Mouse (Mus musculus): ENCODE measurements around the gene Parn. TPM values are rescaled to one million over a fixed set of nuclear protein-coding genes. Genes with fewer than 3 reads are reported as not detected.
"Not testable (repeated sequence)": the region's sequence is repeated elsewhere in the genome, so short reads cannot be mapped to it uniquely, and the experiment has no call there.

Gene Parn
- total and polyA plus RNA-seq, 2 experiments, result 8.8 to 14.4 TPM

GRCm38 (mm10) chr16:13678601-13679319 is 10.8 kb upstream of the Parn start:
- H3K79me2 ChIP-seq (ENCODE audit: control insufficient read depth, insufficient read depth, low read length), result peaks cover 18% of the 10 kb centered on the region; the same call in 1 of the 2 replicates
- H3K4me3 ChIP-seq (ENCODE audit: insufficient read depth, low read depth, low read length), result no peak overlapping the region
- peaks cover 3% of the 10 kb centered on the region; the same call in 1 of the 2 replicates for H3K4me1 ChIP-seq (ENCODE audit: control insufficient read depth, insufficient read depth, low read length)
- peak; percentile 73 for DNase-seq (ENCODE audit: extremely low read depth, low read depth, low spot score)
- no peak overlapping the region for H3K9ac ChIP-seq (ENCODE audit: low read depth, low read length)
- H3K27me3 ChIP-seq (ENCODE audit: control insufficient read depth, insufficient read depth, low read length), result no peaks in the 10 kb centered on the region
- peaks cover 25% of the 10 kb centered on the region for H3K36me3 ChIP-seq (ENCODE audit: control insufficient read depth, insufficient read depth, low read length)
- WGBS, result 47% methylated on average over 3 of the region's 3 CpGs
- TF ChIP-seq CTCF (IDR thresholded peaks at IDR 0.05; ENCODE audit: low read depth, low read length), result no peak
- no peak for TF ChIP-seq POLR2A (IDR thresholded peaks at IDR 0.05; ENCODE audit: extremely low read depth, insufficient read depth, low read length)
- H3K27ac ChIP-seq (replicated peaks; ENCODE audit: insufficient read depth, low read depth, low read length), result peak overlapping the region; percentile 42; the same call in 1 of the 2 replicates

- TF ChIP-seq CTCF (IDR thresholded peaks at IDR 0.05; ENCODE audit: low read depth, low read length), result no peak
- H3K27me3 ChIP-seq (ENCODE audit: control insufficient read depth, insufficient read depth, low read length), result no peaks in the 10 kb centered on the region
- no peak overlapping the region for H3K9ac ChIP-seq (ENCODE audit: low read depth, low read length)
- H3K27ac ChIP-seq (replicated peaks; ENCODE audit: insufficient read depth, low read depth, low read length), result no peak overlapping the region
- peaks cover 19% of the 10 kb centered on the region for H3K36me3 ChIP-seq (ENCODE audit: control insufficient read depth, insufficient read depth, low read length)
- H3K79me2 ChIP-seq (ENCODE audit: control insufficient read depth, insufficient read depth, low read length), result peaks cover 13% of the 10 kb centered on the region; the same call in 1 of the 2 replicates
- DNase-seq (ENCODE audit: extremely low read depth, low read depth, low spot score), result peak; percentile 40
- whole genome bisulfite sequencing, result 15% methylated on average over 3 of the region's 3 CpGs
- H3K4me1 ChIP-seq (ENCODE audit: control insufficient read depth, insufficient read depth, low read length), result peaks cover 7% of the 10 kb centered on the region
- H3K4me3 ChIP-seq (ENCODE audit: insufficient read depth, low read depth, low read length), result no peak overlapping the region
Measured at GRCm38 (mm10) chr16:13674511-13674910, 6.5 kb upstream of the Parn start.

GRCm38 (mm10) chr16:13673114-13673513 is 5.1 kb upstream of the Parn start:
- no peak overlapping the region for H3K9ac ChIP-seq (ENCODE audit: low read depth, low read length)
- H3K27ac ChIP-seq (replicated peaks; ENCODE audit: insufficient read depth, low read depth, low read length), result peak overlapping the region; percentile 45
- peaks cover 10% of the 10 kb centered on the region for H3K4me1 ChIP-seq (ENCODE audit: control insufficient read depth, insufficient read depth, low read length)

GRCm38 (mm10) chr16:13672386-13672898 is 4.5 kb upstream of the Parn start:
- no peaks in the 10 kb centered on the region for H3K27me3 ChIP-seq (ENCODE audit: control insufficient read depth, insufficient read depth, low read length)
- H3K4me3 ChIP-seq (ENCODE audit: insufficient read depth, low read depth, low read length), result peak overlapping the region; percentile 83

More at GRCm38 (mm10) chr16:13673114-13673513, 5.1 kb upstream of the Parn start:
- DNase-seq (ENCODE audit: extremely low read depth, low read depth, low spot score), result no peak
- TF ChIP-seq POLR2A (IDR thresholded peaks at IDR 0.05; ENCODE audit: extremely low read depth, insufficient read depth, low read length) (no peak), CTCF (IDR thresholded peaks at IDR 0.05; ENCODE audit: low read depth, low read length) (no peak)
- H3K79me2 ChIP-seq (ENCODE audit: control insufficient read depth, insufficient read depth, low read length), result peaks cover 13% of the 10 kb centered on the region; the same call in 1 of the 2 replicates
- no peaks in the 10 kb centered on the region for H3K27me3 ChIP-seq (ENCODE audit: control insufficient read depth, insufficient read depth, low read length)
- 35% methylated on average over 5 of the region's 5 CpGs for WGBS
- peaks cover 17% of the 10 kb centered on the region for H3K36me3 ChIP-seq (ENCODE audit: control insufficient read depth, insufficient read depth, low read length)
- H3K4me3 ChIP-seq (ENCODE audit: insufficient read depth, low read depth, low read length), result 0 out of 2 replicates have a peak overlapping the region, but pooled peaks have one; percentile 83

DNA sequence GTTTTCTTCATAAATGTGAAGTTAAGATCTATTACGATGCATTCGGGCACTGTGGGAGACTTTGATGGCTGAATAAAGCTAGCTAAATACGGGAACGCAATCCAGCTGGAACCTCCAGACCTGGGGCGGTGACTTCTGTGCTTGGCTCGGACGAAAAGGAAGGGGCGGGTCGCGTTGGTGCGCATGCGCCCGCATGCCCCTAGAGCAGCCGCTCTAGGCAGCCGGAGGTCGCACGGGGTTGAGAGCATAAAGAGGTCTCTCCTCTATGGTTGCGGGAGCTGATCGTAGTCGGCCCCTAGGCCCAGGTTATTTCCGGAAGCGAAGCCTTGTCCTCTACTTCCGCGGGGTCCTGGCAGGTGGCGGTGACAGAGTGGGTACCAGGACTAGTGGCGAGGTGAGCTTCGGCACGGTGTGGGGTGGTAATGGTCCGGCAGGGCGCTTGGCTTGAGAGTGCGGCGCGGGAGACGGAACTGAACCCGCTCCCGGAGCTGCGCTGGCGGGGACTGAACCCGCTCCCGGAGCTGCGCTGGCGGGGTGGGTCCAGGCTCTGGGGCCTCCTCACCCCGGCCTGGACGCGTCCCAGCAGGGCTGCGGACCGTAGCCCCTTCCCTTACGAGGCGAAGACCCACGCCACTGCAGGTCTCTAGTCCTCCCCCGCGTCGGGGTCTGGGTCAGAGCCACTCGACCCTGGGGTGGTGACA is 3.9 kb upstream of the Parn start, which contains the start of the genes Bfar and 3110001I22Rik:
Gene Bfar, plus strand, starts transcription at position 174 of the 701 bp plus-strand sequence.
Gene 3110001I22Rik, plus strand, starts transcription at position 245 of the 701 bp plus-strand sequence.
- Histone ChIP-seq H3K27me3 (ENCODE audit: control insufficient read depth, insufficient read depth, low read length) (no peaks in the 10 kb centered on the region), H3K79me2 (ENCODE audit: control insufficient read depth, insufficient read depth, low read length) (peaks cover 11% of the 10 kb centered on the region; the same call in 1 of the 2 replicates), H3K36me3 (ENCODE audit: control insufficient read depth, insufficient read depth, low read length) (peaks cover 5% of the 10 kb centered on the region), H3K4me1 (ENCODE audit: control insufficient read depth, insufficient read depth, low read length) (peaks cover 6% of the 10 kb centered on the region), H3K4me3 (ENCODE audit: insufficient read depth, low read depth, low read length) (peak within 1 kb of the TSS; percentile 83), H3K27ac (replicated peaks; ENCODE audit: insufficient read depth, low read depth, low read length) (peak within 1 kb of the TSS; percentile 94), H3K9ac (ENCODE audit: low read depth, low read length) (peak within 1 kb of the TSS; percentile 99)
- DNase-seq (ENCODE audit: extremely low read depth, low read depth, low spot score), result peak; percentile 87
- WGBS, result under 1% methylated on average over 54 of the region's 54 CpGs
- TF ChIP-seq CTCF (IDR thresholded peaks at IDR 0.05; ENCODE audit: low read depth, low read length), result no peak
- peak; percentile 78; the same call in 1 of the 2 replicates for TF ChIP-seq POLR2A (IDR thresholded peaks at IDR 0.05; ENCODE audit: extremely low read depth, insufficient read depth, low read length)

More at GRCm38 (mm10) chr16:13672386-13672898, 4.5 kb upstream of the Parn start:
- WGBS, result under 1% methylated on average over 20 of the region's 20 CpGs
- H3K4me1 ChIP-seq (ENCODE audit: control insufficient read depth, insufficient read depth, low read length), result peaks cover 6% of the 10 kb centered on the region
- peaks cover 11% of the 10 kb centered on the region for H3K36me3 ChIP-seq (ENCODE audit: control insufficient read depth, insufficient read depth, low read length)
- no peak for TF ChIP-seq POLR2A (IDR thresholded peaks at IDR 0.05; ENCODE audit: extremely low read depth, insufficient read depth, low read length)
- no peak for TF ChIP-seq CTCF (IDR thresholded peaks at IDR 0.05; ENCODE audit: low read depth, low read length)
- peak overlapping the region; percentile 94 for H3K27ac ChIP-seq (replicated peaks; ENCODE audit: insufficient read depth, low read depth, low read length)
- H3K9ac ChIP-seq (ENCODE audit: low read depth, low read length), result peak overlapping the region; percentile 99
- DNase-seq (ENCODE audit: extremely low read depth, low read depth, low spot score), result peak; percentile 93
- peaks cover 13% of the 10 kb centered on the region; the same call in 1 of the 2 replicates for H3K79me2 ChIP-seq (ENCODE audit: control insufficient read depth, insufficient read depth, low read length)

DNA sequence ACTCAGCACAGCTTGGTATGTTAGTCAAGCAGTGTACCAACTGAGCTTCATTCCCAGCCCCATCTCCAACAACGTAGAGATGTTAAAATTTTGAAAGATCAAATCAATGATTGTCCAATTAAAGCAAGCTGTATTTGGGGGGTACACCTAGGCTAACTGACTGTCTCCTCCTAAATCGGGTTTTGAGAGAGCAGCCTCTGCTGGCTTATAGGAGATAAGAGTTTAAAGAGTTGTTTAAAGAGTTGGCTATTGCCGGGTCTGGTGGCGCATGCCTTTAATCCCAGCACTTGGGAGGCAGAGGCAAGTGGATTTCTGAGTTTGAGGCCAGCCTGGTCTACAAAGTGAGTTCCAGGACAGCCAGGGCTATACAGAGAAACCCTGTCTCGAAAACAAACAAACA is 2.9 kb upstream of the Parn start:
- not testable (repeated sequence) for H3K4me3 ChIP-seq (ENCODE audit: insufficient read depth, low read depth, low read length); H3K27me3 ChIP-seq (ENCODE audit: control insufficient read depth, insufficient read depth, low read length); H3K9ac ChIP-seq (ENCODE audit: low read depth, low read length); H3K36me3 ChIP-seq (ENCODE audit: control insufficient read depth, insufficient read depth, low read length); DNase-seq (ENCODE audit: extremely low read depth, low read depth, low spot score); H3K27ac ChIP-seq (replicated peaks; ENCODE audit: insufficient read depth, low read depth, low read length); H3K79me2 ChIP-seq (ENCODE audit: control insufficient read depth, insufficient read depth, low read length); H3K4me1 ChIP-seq (ENCODE audit: control insufficient read depth, insufficient read depth, low read length)
- 72% methylated on average over 5 of the region's 5 CpGs for WGBS
